Mouse (Mus musculus): ENCODE results near the gene Dpf3.

The Dpf3 gene

GRCm38 (mm10) chr12:83209461-83209860, 278.1 kb downstream of the Dpf3 start:
- no peak for DNase-seq

DNA sequence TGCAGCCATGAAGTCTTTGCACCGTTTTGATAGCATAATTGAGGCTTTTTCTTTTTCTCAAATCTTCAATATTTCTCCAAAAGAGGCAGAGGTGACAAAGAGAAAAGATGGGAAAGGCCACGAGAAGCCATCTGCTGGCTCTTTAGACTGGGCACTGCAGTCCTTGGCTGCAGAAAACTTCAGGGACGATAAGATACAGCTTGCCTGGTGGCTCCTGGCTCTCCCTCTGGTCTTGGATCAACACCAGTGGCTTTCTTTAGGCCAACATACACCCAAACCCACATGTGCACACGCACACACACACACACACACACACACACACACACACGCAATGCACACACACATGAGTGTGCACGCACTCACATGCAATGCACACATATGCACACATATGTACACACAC, 278.7 kb downstream of the Dpf3 start:
- DNase-seq: no peak

DNA sequence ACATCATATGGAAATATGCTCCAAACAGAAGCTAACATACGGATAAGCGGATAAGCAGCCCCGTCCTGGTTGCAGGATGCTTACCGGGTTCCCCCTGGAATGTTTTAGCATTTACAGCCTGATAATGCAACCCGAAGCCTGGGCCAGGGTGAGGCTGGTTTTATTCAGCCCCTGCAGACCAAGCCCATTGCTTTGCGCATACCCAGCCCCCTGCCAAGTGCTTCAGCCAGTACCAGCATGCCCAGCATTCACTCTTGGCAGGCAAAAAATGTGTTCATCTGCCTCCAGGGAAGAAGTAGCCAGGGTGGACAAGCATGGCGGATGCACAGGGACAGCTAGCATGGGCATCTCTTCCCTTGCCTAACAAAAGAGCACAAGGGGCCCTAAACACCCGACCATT, 279.5 kb downstream of the Dpf3 start:
- no peak for DNase-seq

- no peak for DNase-seq
Observed at GRCm38 (mm10) chr12:83207481-83207880, 280.0 kb downstream of the Dpf3 start.

DNA sequence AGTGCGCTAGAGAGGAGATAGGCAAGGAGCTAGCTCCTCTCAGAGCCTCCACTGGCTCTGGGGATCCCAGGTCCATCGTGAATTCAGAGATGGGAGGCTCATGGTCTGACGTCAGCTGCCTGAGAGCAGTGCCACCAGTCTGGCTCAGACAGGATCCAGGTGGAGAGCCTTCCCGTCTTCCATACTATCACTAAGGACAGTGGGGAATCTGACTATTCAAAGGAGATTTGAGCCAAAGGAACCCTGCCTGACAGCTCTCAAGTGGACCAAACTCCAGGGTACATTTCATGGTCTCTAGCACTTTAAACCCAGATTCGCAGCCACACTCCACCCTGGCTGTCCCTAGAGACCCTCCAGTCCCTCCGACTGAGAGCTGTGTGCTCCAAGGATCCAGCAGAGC, 280.6 kb downstream of the Dpf3 start:
- DNase-seq: no peak

- no peak for DNase-seq
Observed at GRCm38 (mm10) chr12:83204361-83204760, 283.2 kb downstream of the Dpf3 start.

GRCm38 (mm10) chr12:83201674-83202073, 285.8 kb downstream of the Dpf3 start:
- DNase-seq: no peak

DNA sequence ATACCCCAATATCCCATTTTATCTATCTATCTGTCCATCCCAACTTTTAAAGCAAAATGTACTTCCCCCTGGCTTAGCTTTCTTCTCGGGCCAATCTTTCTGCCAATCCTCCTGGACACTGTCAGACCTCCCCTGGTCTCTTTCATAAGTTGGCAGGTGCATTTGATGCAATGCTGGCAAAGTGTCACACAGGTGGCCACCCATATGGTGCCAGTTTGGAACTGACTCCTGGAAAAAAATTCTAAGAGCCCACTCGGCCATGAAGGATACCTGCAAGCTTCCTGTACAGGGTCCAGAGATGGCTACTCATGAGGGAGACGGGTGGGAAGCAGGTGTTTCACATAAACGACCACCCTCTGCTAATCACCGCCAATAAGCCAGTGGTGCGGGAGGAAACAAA, 307.0 kb downstream of the Dpf3 start:
- no peak for DNase-seq

DNA sequence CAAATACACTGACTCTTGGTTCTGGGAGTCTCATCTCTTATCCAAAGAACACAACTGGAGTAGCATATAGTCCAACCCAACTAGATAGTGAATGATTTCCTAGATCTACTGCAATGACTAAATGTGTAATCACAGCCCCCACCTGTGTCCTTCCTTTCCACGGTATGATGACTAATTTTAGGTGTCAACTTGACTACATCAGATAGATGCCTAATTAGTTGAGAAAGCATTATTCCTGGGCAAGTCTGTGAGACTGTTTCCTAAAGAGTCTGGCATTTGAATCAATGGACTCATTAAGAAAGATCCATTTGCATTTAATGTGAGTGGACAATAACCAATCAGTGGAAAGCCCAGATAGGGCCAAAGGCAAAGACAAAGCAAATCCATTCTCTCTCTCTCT, 307.7 kb downstream of the Dpf3 start:
- no peak for DNase-seq

DNA sequence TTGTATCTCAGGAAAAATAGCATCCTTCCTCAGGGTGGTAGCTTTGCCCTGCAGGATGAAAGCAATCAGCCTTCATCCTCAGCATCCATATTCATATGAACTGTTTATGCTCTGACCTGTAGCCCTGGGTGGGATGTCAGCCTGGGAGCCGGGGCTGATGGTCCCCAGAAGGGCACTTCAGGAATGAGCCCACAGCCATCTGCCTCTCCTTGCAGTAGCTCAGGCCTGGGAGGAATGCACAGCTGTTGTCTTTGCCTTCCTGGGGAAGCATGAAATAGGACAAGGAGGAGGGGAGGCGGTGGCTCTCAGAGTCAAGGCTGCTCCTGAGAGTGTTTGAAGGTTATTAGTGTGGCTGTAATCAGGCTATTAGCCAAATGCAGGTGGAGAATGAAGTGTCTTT, 308.7 kb downstream of the Dpf3 start:
- no peak for DNase-seq

DNA sequence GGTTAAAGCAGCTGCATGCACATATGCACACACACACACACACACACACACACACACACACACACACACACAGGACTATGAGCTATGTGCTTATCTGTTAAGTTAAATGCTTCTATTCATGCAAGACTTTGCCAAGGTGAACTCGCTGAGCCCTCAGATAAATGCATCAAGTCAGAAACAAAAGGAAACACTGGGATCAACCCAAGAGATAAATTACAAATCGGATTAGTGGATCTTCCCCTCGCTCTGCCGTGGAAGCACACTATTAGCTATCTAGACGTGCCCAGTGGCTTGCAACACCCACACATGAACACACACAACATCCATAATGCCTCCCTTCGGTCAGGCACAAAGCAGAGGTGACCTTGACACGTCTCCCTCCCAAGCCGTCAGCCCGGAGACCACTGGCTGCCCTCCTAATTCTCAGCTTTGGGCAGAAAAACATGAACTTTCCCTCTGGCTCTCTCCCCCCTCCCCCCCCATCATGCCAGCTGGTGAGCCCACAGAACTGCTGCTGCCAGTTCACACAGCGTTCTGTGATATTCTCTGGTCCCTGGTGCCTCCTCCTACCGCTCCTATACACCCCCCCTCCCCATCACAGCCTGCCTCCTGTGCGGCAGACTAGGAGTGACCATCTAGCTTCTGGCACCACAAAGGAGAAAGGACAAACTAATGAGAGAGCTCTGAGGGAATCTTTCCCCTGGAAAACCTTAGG, 317.9 kb downstream of the Dpf3 start:
- no peak for DNase-seq

DNA sequence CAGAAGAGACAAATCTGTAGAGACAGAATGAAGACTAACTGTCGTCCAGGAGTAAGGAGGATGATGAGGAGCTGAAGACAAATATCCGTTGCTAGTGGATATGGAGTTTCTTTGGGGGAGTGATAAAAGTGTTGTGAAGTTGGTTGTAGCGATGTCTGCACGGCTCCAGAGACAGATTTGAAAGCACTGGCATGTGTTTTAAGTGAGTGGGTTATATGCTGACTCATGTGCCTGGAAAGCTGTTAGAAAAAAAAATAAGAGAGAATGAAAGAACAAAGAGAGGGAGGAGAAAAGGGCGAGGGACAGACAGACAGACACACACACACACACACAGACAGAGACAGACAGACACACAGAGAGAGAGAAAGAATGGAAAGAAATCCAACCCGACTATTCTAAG, 319.2 kb downstream of the Dpf3 start:
- DNase-seq: no peak

- no peak for DNase-seq
Observed at GRCm38 (mm10) chr12:83165058-83165457, 322.5 kb downstream of the Dpf3 start.
